Comparison of ENCODE assay signal across 7 mouse cellular contexts in genomic region chr8:83772701-83773451, GRCm38 (mm10). TPM values are rescaled to one million over a fixed set of nuclear protein-coding genes. Genes with fewer than 3 reads are reported as not detected.
A peak's percentile ranks its signal among the peaks of the same experiment; 100 is the strongest.
DNase-seq lines count a peak whose midpoint lies in the region; TF ChIP-seq lines count a peak whose summit lies in the region.

No protein-coding gene starts in this region.

- intact Hi-C loops in heart, postnatal 10 days (cut with DNase I) = no loop called here

- TF ChIP-seq RAD21 in MEL (IDR thresholded peaks at IDR 0.05; ENCODE audit: low read depth, low read length) = no peak

- TF ChIP-seq EP300 in MEL (IDR thresholded peaks at IDR 0.05; ENCODE audit: low read depth in 1 of 2, low read length in 2 of 2) = no peak

- peak; percentile 80 for DNase-seq in MEL (ENCODE audit: low read depth, low spot score)
- peak; percentile 76 to 77 for DNase-seq in adrenal gland, postnatal 36 days
- DNase-seq in heart, postnatal 10 days = peak; percentile 50 to 54
- peak; percentile 49 to 70 for DNase-seq in kidney, postnatal 25 days
- peak; percentile 72 for DNase-seq in lung, postnatal 10 days
- peak; percentile 63 for DNase-seq in retina, postnatal 1 day

- no peaks in the 10 kb centered on the region for H3K27me3 ChIP-seq in MEL (ENCODE audit: control insufficient read depth in 1 of 2, insufficient read depth in 2 of 2, low read length in 2 of 2)
- H3K27me3 ChIP-seq in erythroblast, embryonic 14.5 days (ENCODE audit: control insufficient read depth) = no peaks in the 10 kb centered on the region

- H3K4me1 ChIP-seq in MEL (ENCODE audit: control insufficient read depth in 1 of 2, insufficient read depth in 2 of 2, low read length in 2 of 2) = peaks cover 20 to 52% of the 10 kb centered on the region in 2 experiments
- peaks cover 34% of the 10 kb centered on the region for H3K4me1 ChIP-seq in erythroblast, embryonic 14.5 days (ENCODE audit: control insufficient read depth)

- H3K27ac ChIP-seq in MEL (ENCODE audit: control insufficient read depth, low read depth, low read length) = peak overlapping the region; percentile 90

- H3K36me3 ChIP-seq in MEL (ENCODE audit: control insufficient read depth in 1 of 2, insufficient read depth in 2 of 2, low read length in 2 of 2) = peaks cover 0 to 34% of the 10 kb centered on the region in 2 experiments; a peak in 2 of 4 replicates
- no peaks in the 10 kb centered on the region for H3K36me3 ChIP-seq in erythroblast, embryonic 14.5 days (ENCODE audit: control insufficient read depth)

- H3K9ac ChIP-seq in MEL (ENCODE audit: control insufficient read depth, low read depth, low read length, poor library complexity, severe bottlenecking) = peak overlapping the region; percentile 59

- TF ChIP-seq CTCF in MEL (IDR thresholded peaks at IDR 0.05 in 2 of 3, conservative IDR thresholded peaks at IDR 0.05 in 1 of 3; ENCODE audit: control insufficient read depth in 1 of 3, insufficient read depth in 1 of 3, low read depth in 2 of 3, low read length in 3 of 3, poor library complexity in 1 of 3, severe bottlenecking in 1 of 3) = no peak

- no peaks in the 10 kb centered on the region; the same call in 1 of the 2 replicates for H3K79me2 ChIP-seq in MEL (ENCODE audit: control insufficient read depth, insufficient read depth, low read length, poor library complexity)

- H3K4me3 ChIP-seq in MEL (ENCODE audit: control insufficient read depth in 1 of 2, insufficient read depth in 1 of 2, low read depth in 2 of 2, low read length in 2 of 2) = peak overlapping the region; percentile 60 to 84
- peak overlapping the region; percentile 60 for H3K4me3 ChIP-seq in erythroblast, embryonic 14.5 days (replicated peaks)

- TF ChIP-seq POLR2A in MEL (IDR thresholded peaks at IDR 0.05; ENCODE audit: control insufficient read depth in 1 of 2, insufficient read depth in 1 of 2, low read depth in 1 of 2, low read length in 2 of 2, poor library complexity in 1 of 2) = peak in 1 of 2 experiments; percentile 53; a peak in 2 of 4 replicates

- H3K9me3 ChIP-seq in MEL (replicated peaks; ENCODE audit: insufficient read depth, low read length) = no peaks in the 10 kb centered on the region
- H3K9me3 ChIP-seq in erythroblast, embryonic 14.5 days (ENCODE audit: control insufficient read depth, low read length) = no peaks in the 10 kb centered on the region

TF ChIP-seq in MEL, 35 proteins besides CTCF, POLR2A, EP300 and RAD21:
- TF ChIP-seq E2F4 (IDR thresholded peaks at IDR 0.05; ENCODE audit: borderline replicate concordance, low read depth, low read length) (no peak), MAX (IDR thresholded peaks at IDR 0.05; ENCODE audit: low read length) (no peak; the same call in 1 of the 2 replicates), ZNF384 (IDR thresholded peaks at IDR 0.05; ENCODE audit: low read depth, low read length) (no peak), GABPA (IDR thresholded peaks at IDR 0.05; ENCODE audit: low read depth, low read length) (no peak), NRF1 (IDR thresholded peaks at IDR 0.05; ENCODE audit: insufficient read depth, low read depth, low read length, poor library complexity, severe bottlenecking) (peak; percentile 62), USF1 (IDR thresholded peaks at IDR 0.05; ENCODE audit: low read depth, low read length) (no peak), MXI1 (IDR thresholded peaks at IDR 0.05; ENCODE audit: low read depth, low read length) (no peak), MAFK (IDR thresholded peaks at IDR 0.05; ENCODE audit: borderline replicate concordance, low read depth, low read length) (no peak), POLR2AphosphoS5 (IDR thresholded peaks at IDR 0.05; ENCODE audit: borderline replicate concordance, low read depth, low read length) (no peak), NELFE (IDR thresholded peaks at IDR 0.05; ENCODE audit: low read depth, low read length) (no peak), HCFC1 (IDR thresholded peaks at IDR 0.05; ENCODE audit: low read depth, low read length) (no peak), TBP (IDR thresholded peaks at IDR 0.05; ENCODE audit: low read depth, low read length) (0 out of 2 replicates have a peak, but pooled peaks have one; percentile 20)

RNA-seq across cellular contexts. Expression of gene Adgre5, which starts 31.8 kb away (rescaled TPM):
- 16.1 and 18.5 TPM in 2 replicates for total RNA-seq in MEL (2012; rRNA removed)
- polyA plus RNA-seq in MEL (2012; ENCODE audit: insufficient read depth in 1 of 2, insufficient read length in 2 of 2, low read depth in 1 of 2, low replicate concordance in 2 of 2, missing spikeins in 1 of 2) = 10 to 100 TPM in 1 of 2 experiments, not detected in 1; 21.4 TPM
- 10 to 100 TPM; 33.8 to 34.6 TPM for total RNA-seq in adrenal gland, postnatal 36 days (2021)
- 0.17 and 0.35 TPM in 2 replicates for polyA plus RNA-seq in erythroblast, embryonic 14.5 days (2012)
- 10 to 100 TPM; 66.0 to 68.1 TPM for total RNA-seq in heart, postnatal 10 days (2021)

RNA-seq across cellular contexts. Expression of gene Ddx39, which starts 57.9 kb away (rescaled TPM):
- 279 and 361 TPM in 2 replicates for total RNA-seq in MEL (2012; rRNA removed)
- polyA plus RNA-seq in MEL (2012; ENCODE audit: insufficient read depth in 1 of 2, insufficient read length in 2 of 2, low read depth in 1 of 2, low replicate concordance in 2 of 2, missing spikeins in 1 of 2) = 100 to 1,000 TPM; 272 to 304 TPM
- 10 to 100 TPM; 21.6 to 24.8 TPM for total RNA-seq in adrenal gland, postnatal 36 days (2021)
- polyA plus RNA-seq in erythroblast, embryonic 14.5 days (2012) = 3.0 and 5.3 TPM in 2 replicates
- total RNA-seq in heart, postnatal 10 days (2021) = 10 to 100 TPM; 37.5 to 38.4 TPM

Comparison
In these comparisons a context has a peak if more than half of its experiments do, and no peak if none do; other contexts are left out.
1. Peak in every context shown above with its lines: DNase-seq, H3K4me3 ChIP-seq and H3K27ac ChIP-seq.